Mouse (Mus musculus): ENCODE measurements around the gene Hic2. TPM values are rescaled to one million over a fixed set of nuclear protein-coding genes. Genes with fewer than 3 reads are reported as not detected.
"Not testable (repeated sequence)": the region's sequence is repeated elsewhere in the genome, so short reads cannot be mapped to it uniquely, and the experiment has no call there.

The Hic2 gene
- polyA plus RNA-seq, 1 experiment from 2014 or later: 4.0 TPM

DNA sequence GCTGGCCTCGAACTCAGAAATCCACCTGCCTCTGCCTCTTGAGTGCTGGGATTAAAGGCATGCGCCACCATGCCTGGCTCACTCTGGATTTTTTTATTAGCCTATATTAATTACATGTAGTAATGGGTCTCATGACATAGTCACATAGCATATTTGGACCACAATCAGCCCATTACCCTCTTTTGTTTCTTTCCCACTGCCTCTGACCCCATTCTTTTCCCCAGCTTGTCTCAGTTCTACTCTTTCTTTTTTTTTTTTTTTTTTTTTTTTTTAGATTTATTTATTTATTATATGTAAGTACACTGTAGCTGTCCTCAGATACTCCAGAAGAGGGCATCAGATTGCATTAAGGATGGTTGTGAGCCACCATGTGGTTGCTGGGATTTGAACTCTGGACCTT lies 1.8 kb upstream of the Hic2 start:
- 87% methylated on average over 2 of the region's 2 CpGs for WGBS

GRCm38 (mm10) chr16:17233702-17234498 lies 528 bp downstream of the Hic2 start:
- under 1% methylated on average over 61 of the region's 62 CpGs for WGBS
- no peaks in the 10 kb centered on the region for H3K36me3 ChIP-seq (ENCODE audit: control insufficient read depth, insufficient read depth)
- peaks cover 48% of the 10 kb centered on the region for H3K4me1 ChIP-seq (ENCODE audit: control insufficient read depth, insufficient read depth, low read length)

More for the DNA sequence above, 1.8 kb upstream of the Hic2 start:
- not testable (repeated sequence) for H3K36me3 ChIP-seq (ENCODE audit: control insufficient read depth, insufficient read depth); H3K27me3 ChIP-seq (ENCODE audit: control insufficient read depth, insufficient read depth, low read length); H3K27ac ChIP-seq (ENCODE audit: low read length); H3K4me2 ChIP-seq (ENCODE audit: low read depth, low read length); H3K9me3 ChIP-seq (replicated peaks; ENCODE audit: control insufficient read depth, low read length); H3K4me3 ChIP-seq (ENCODE audit: low read length); ATAC-seq (replicated peaks; ENCODE audit: extremely low read depth, insufficient read depth, low FRiP score); H3K9ac ChIP-seq (ENCODE audit: low read length)
- H3K4me1 ChIP-seq (ENCODE audit: control insufficient read depth, insufficient read depth, low read length): peaks cover 25% of the 10 kb centered on the region

DNA sequence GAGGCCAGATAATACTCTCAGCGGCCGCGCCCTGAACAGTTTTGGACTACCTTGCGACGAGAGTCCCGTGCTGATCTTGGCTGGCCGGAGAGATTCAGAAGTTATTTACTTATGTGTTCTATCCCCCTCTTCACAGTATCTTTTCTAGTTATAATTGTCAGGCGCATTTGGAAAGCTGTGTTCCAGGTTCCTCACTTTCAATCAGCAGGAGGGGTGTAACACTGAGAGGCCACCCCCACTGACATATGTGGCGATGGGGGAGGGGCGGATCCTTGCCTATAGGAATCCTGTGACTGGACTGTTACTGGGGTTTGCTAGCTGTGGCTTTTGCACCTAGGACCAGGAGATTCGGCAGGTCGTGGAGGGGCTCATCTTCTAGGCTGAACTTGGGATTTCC lies 1.1 kb downstream of the Hic2 start:
- Histone ChIP-seq H3K9ac (ENCODE audit: low read length) (peak overlapping the region; percentile 97), H3K4me2 (ENCODE audit: low read depth, low read length) (peak overlapping the region; percentile 95), H3K4me3 (ENCODE audit: low read length) (peak overlapping the region; percentile 92), H3K4me1 (ENCODE audit: control insufficient read depth, insufficient read depth, low read length) (peaks cover 54% of the 10 kb centered on the region), H3K27ac (ENCODE audit: low read length) (peak overlapping the region; percentile 91), H3K9me3 (replicated peaks; ENCODE audit: control insufficient read depth, low read length) (peaks cover 4% of the 10 kb centered on the region; the same call in 1 of the 2 replicates), H3K36me3 (ENCODE audit: control insufficient read depth, insufficient read depth) (no peaks in the 10 kb centered on the region), H3K27me3 (ENCODE audit: control insufficient read depth, insufficient read depth, low read length) (no peaks in the 10 kb centered on the region)
- no peak for ATAC-seq (replicated peaks; ENCODE audit: extremely low read depth, insufficient read depth, low FRiP score)
- 2% methylated on average over 12 of the region's 12 CpGs for WGBS

More at GRCm38 (mm10) chr16:17233702-17234498, 528 bp downstream of the Hic2 start:
- ATAC-seq (replicated peaks; ENCODE audit: extremely low read depth, insufficient read depth, low FRiP score): peak; percentile 34
- peak overlapping the region; percentile 97 for H3K9ac ChIP-seq (ENCODE audit: low read length)
- peaks cover 4% of the 10 kb centered on the region; the same call in 1 of the 2 replicates for H3K9me3 ChIP-seq (replicated peaks; ENCODE audit: control insufficient read depth, low read length)
- peak overlapping the region; percentile 92 for H3K4me3 ChIP-seq (ENCODE audit: low read length)
- H3K4me2 ChIP-seq (ENCODE audit: low read depth, low read length): peak overlapping the region; percentile 95
- H3K27ac ChIP-seq (ENCODE audit: low read length): peak overlapping the region; percentile 91
- H3K27me3 ChIP-seq (ENCODE audit: control insufficient read depth, insufficient read depth, low read length): no peaks in the 10 kb centered on the region

DNA sequence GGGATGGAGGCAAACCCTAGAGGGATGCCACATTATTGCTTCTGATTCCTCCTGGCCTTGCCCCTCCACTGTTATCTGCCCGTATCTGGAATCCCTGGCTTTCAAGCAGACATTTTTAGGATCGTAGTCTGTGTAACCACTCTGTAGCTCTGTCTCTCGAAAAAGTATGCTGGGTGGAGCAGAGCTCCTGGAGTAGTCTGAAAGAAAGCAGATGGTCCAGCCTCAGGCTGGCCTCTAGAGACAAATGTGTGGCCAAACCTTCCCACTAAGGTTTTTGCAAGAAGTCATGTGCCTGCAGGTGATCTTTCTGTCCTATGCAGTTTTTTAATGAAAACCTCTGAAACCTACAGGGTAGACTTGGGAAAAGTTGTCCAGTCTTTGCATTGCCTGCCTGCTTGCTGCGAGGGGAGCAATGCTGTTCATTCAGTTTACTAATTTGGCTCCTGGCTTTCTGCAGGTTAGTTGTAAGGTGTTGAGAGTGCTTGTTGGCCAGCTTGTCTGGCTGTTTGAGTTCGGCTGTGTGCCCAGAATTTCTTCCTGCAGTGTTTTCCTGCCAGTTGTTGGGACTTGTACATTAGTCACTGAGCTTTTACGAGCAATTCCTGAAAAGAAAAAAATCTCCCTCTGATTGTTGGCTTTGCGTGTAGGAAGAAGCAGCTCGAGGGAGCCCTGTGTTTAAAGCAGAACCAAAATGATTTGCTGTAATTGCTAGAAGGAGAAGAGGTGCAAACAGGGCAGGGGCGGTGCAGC lies 1.7 kb downstream of the Hic2 start:
- Histone ChIP-seq H3K4me1 (ENCODE audit: control insufficient read depth, insufficient read depth, low read length) (peaks cover 60% of the 10 kb centered on the region), H3K36me3 (ENCODE audit: control insufficient read depth, insufficient read depth) (no peaks in the 10 kb centered on the region), H3K9ac (ENCODE audit: low read length) (peak overlapping the region; percentile 97), H3K27ac (ENCODE audit: low read length) (peak overlapping the region; percentile 91), H3K4me3 (ENCODE audit: low read length) (peak overlapping the region; percentile 92), H3K9me3 (replicated peaks; ENCODE audit: control insufficient read depth, low read length) (no peaks in the 10 kb centered on the region), H3K27me3 (ENCODE audit: control insufficient read depth, insufficient read depth, low read length) (no peaks in the 10 kb centered on the region), H3K4me2 (ENCODE audit: low read depth, low read length) (peak overlapping the region; percentile 95)
- no peak for ATAC-seq (replicated peaks; ENCODE audit: extremely low read depth, insufficient read depth, low FRiP score)
- 15% methylated on average over 9 of the region's 9 CpGs for WGBS

DNA sequence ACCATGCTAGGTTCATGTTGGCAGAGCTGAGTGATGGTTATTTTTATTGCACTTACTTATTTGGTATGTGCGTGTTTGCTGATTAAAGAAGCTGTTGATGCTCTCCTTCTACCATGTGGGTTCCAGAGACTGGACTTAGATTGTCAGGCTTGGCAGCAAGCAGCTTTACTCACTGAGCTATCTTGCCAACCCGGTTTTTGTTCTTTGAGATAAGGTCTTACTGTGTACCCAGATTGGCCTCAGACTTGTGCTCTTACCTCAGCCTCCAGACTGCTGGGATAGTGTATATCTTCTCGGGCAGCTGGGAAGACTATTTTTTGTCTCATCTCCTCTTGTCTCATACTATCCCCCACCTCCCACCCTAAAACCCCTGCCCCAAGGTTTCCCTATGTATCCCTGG lies 4.3 kb downstream of the Hic2 start:
- peak; percentile 2; the same call in 1 of the 2 replicates for ATAC-seq (replicated peaks; ENCODE audit: extremely low read depth, insufficient read depth, low FRiP score)
- peak overlapping the region; percentile 47 for H3K4me2 ChIP-seq (ENCODE audit: low read depth, low read length)
- WGBS: 26% methylated on average over 3 of the region's 3 CpGs
- peaks cover 67% of the 10 kb centered on the region for H3K4me1 ChIP-seq (ENCODE audit: control insufficient read depth, insufficient read depth, low read length)
- no peaks in the 10 kb centered on the region for H3K9me3 ChIP-seq (replicated peaks; ENCODE audit: control insufficient read depth, low read length)
- peak overlapping the region; percentile 79 for H3K27ac ChIP-seq (ENCODE audit: low read length)
- H3K9ac ChIP-seq (ENCODE audit: low read length): no peak overlapping the region
- no peak overlapping the region; the same call in 1 of the 2 replicates for H3K4me3 ChIP-seq (ENCODE audit: low read length)
- no peaks in the 10 kb centered on the region for H3K36me3 ChIP-seq (ENCODE audit: control insufficient read depth, insufficient read depth)
- H3K27me3 ChIP-seq (ENCODE audit: control insufficient read depth, insufficient read depth, low read length): no peaks in the 10 kb centered on the region

- Histone ChIP-seq H3K9me3 (replicated peaks; ENCODE audit: control insufficient read depth, low read length) (no peaks in the 10 kb centered on the region), H3K4me1 (ENCODE audit: control insufficient read depth, insufficient read depth, low read length) (peaks cover 73% of the 10 kb centered on the region), H3K9ac (ENCODE audit: low read length) (0 out of 2 replicates have a peak overlapping the region, but pooled peaks have one; percentile 9), H3K36me3 (ENCODE audit: control insufficient read depth, insufficient read depth) (no peaks in the 10 kb centered on the region), H3K4me3 (ENCODE audit: low read length) (no peak overlapping the region), H3K27ac (ENCODE audit: low read length) (no peak overlapping the region), H3K4me2 (ENCODE audit: low read depth, low read length) (no peak overlapping the region), H3K27me3 (ENCODE audit: control insufficient read depth, insufficient read depth, low read length) (no peaks in the 10 kb centered on the region)
- no peak for ATAC-seq (replicated peaks; ENCODE audit: extremely low read depth, insufficient read depth, low FRiP score)
- WGBS: 51% methylated on average over 2 of the region's 2 CpGs
These were observed 6.0 kb downstream of the Hic2 start for GRCm38 (mm10) chr16:17239409-17239808.

DNA sequence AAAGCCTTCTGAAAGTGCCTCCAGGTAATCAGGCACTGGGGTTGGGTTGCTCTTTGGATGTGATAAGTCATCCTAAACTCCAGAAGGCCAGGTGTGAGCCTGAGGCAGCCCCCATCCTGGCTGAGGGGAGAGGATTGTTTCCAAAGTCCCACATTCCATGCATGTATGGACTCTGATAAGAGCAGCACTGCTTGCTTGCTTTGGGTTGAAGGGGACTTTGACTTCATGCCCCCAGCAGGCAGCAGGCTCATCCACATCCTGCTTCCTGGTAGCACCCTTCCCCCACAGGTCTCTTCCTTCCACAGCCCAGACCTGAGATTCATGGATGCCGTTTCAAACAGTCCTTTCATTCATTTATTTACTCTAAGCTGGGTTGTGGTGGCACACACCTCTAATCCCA lies 10.4 kb downstream of the Hic2 start:
- Histone ChIP-seq H3K36me3 (ENCODE audit: control insufficient read depth, insufficient read depth) (no peaks in the 10 kb centered on the region), H3K9ac (ENCODE audit: low read length) (no peak overlapping the region), H3K27ac (ENCODE audit: low read length) (no peak overlapping the region), H3K4me3 (ENCODE audit: low read length) (no peak overlapping the region), H3K4me1 (ENCODE audit: control insufficient read depth, insufficient read depth, low read length) (peaks cover 48% of the 10 kb centered on the region), H3K9me3 (replicated peaks; ENCODE audit: control insufficient read depth, low read length) (no peaks in the 10 kb centered on the region), H3K4me2 (ENCODE audit: low read depth, low read length) (no peak overlapping the region), H3K27me3 (ENCODE audit: control insufficient read depth, insufficient read depth, low read length) (no peaks in the 10 kb centered on the region)
- 26% methylated on average over 1 of the region's 1 CpGs for WGBS
- ATAC-seq (replicated peaks; ENCODE audit: extremely low read depth, insufficient read depth, low FRiP score): no peak

- H3K27me3 ChIP-seq (ENCODE audit: control insufficient read depth, insufficient read depth, low read length): no peaks in the 10 kb centered on the region
- H3K36me3 ChIP-seq (ENCODE audit: control insufficient read depth, insufficient read depth): no peaks in the 10 kb centered on the region
- no peak overlapping the region for H3K4me2 ChIP-seq (ENCODE audit: low read depth, low read length)
- H3K9ac ChIP-seq (ENCODE audit: low read length): no peak overlapping the region
- no peak overlapping the region for H3K4me3 ChIP-seq (ENCODE audit: low read length)
- H3K9me3 ChIP-seq (replicated peaks; ENCODE audit: control insufficient read depth, low read length): no peaks in the 10 kb centered on the region
- H3K27ac ChIP-seq (ENCODE audit: low read length): no peak overlapping the region
- H3K4me1 ChIP-seq (ENCODE audit: control insufficient read depth, insufficient read depth, low read length): peaks cover 47% of the 10 kb centered on the region
- no peak for ATAC-seq (replicated peaks; ENCODE audit: extremely low read depth, insufficient read depth, low FRiP score)
- WGBS: 90% methylated on average over 1 of the region's 1 CpGs
These were observed 11.6 kb downstream of the Hic2 start for GRCm38 (mm10) chr16:17244996-17245395.

- H3K27ac ChIP-seq (ENCODE audit: low read length): peak overlapping the region; percentile 85
- no peaks in the 10 kb centered on the region for H3K27me3 ChIP-seq (ENCODE audit: control insufficient read depth, insufficient read depth, low read length)
- H3K9ac ChIP-seq (ENCODE audit: low read length): peak overlapping the region; percentile 40; the same call in 1 of the 2 replicates
- peak; percentile 72 for ATAC-seq (replicated peaks; ENCODE audit: extremely low read depth, insufficient read depth, low FRiP score)
- H3K9me3 ChIP-seq (replicated peaks; ENCODE audit: control insufficient read depth, low read length): no peaks in the 10 kb centered on the region
- 0 out of 2 replicates have a peak overlapping the region, but pooled peaks have one; percentile 11 for H3K4me2 ChIP-seq (ENCODE audit: low read depth, low read length)
- H3K4me1 ChIP-seq (ENCODE audit: control insufficient read depth, insufficient read depth, low read length): peaks cover 52% of the 10 kb centered on the region
- 36% methylated on average over 4 of the region's 4 CpGs for WGBS
- no peak overlapping the region for H3K4me3 ChIP-seq (ENCODE audit: low read length)
- H3K36me3 ChIP-seq (ENCODE audit: control insufficient read depth, insufficient read depth): no peaks in the 10 kb centered on the region
These were observed 14.4 kb downstream of the Hic2 start for GRCm38 (mm10) chr16:17247727-17248126.

Data from heart, embryonic 16.5 days (tissue).